Mouse (Mus musculus) heart, embryonic 11.5 days (tissue): ENCODE data around the gene Rnf26. TPM values are rescaled to one million over a fixed set of nuclear protein-coding genes. Genes with fewer than 3 reads are reported as not detected.
"Not testable (repeated sequence)": the region's sequence is repeated elsewhere in the genome, so short reads cannot be mapped to it uniquely, and the experiment has no call there.

ENCODE experiments used
- ATAC-seq: fragments of 200-750 bp; cut with Nextera tagmentation; replicated peaks from 2 replicates; pipeline ENCODE4 v1.8.0; 2017; ENCODE audit warnings: moderate library complexity; ENCODE audit not compliant: insufficient number of reproducible peaks, low FRiP score, low TSS enrichment
- H3K27ac ChIP-seq: fragments of 300-500 bp; sonication (generic); 2 replicates; pipeline ENCODE4 v1.5.1; 2014; ENCODE audit warnings: mild to moderate bottlenecking, low read depth, low read length
- H3K27me3 ChIP-seq: fragments of 300-500 bp; sonication (generic); 2 replicates; pipeline ENCODE4 v1.6.1; 2014; ENCODE audit warnings: mild to moderate bottlenecking, low read length, mixed read lengths; ENCODE audit not compliant: control insufficient read depth, insufficient read depth
- H3K36me3 ChIP-seq: fragments of 300-500 bp; sonication (generic); 2 replicates; pipeline ENCODE4 v1.6.1; 2014; ENCODE audit warnings: mild to moderate bottlenecking, low read length, moderate library complexity, mixed read lengths; ENCODE audit not compliant: control insufficient read depth, insufficient read depth
- H3K4me1 ChIP-seq: fragments of 300-500 bp; sonication (generic); 2 replicates; pipeline ENCODE4 v1.6.1; 2014; ENCODE audit warnings: low read length; ENCODE audit not compliant: control insufficient read depth, insufficient read depth
- H3K4me2 ChIP-seq: fragments of 300-500 bp; sonication (generic); 2 replicates; pipeline ENCODE4 v1.6.1; 2014; ENCODE audit warnings: mild to moderate bottlenecking, moderate library complexity
- H3K4me3 ChIP-seq: fragments of 300-500 bp; sonication (generic); 2 replicates; pipeline ENCODE4 v1.5.1; 2014; ENCODE audit warnings: low read depth, low read length
- H3K9ac ChIP-seq: fragments of 300-500 bp; sonication (generic); 2 replicates; pipeline ENCODE4 v1.6.1; 2014; ENCODE audit warnings: mild to moderate bottlenecking, low read depth, low read length, moderate library complexity
- H3K9me3 ChIP-seq: fragments of 300-500 bp; sonication (generic); replicated peaks from 2 replicates; pipeline ENCODE4 v1.6.1; 2016; ENCODE audit warnings: low read length; ENCODE audit not compliant: control insufficient read depth
- WGBS: fragments of 180-500 bp; shearing (Covaris S2); extraction: QIAGEN DNeasy Blood & Tissue Kit; methylation state at CpG from one replicate; pipeline ENCODE4 v1.1.7; 2014; ENCODE audit not compliant: insufficient replicate concordance; 5-methylcytosine and 5-hydroxymethylcytosine counted together
- polyA plus RNA-seq: library from polyadenylated mRNA; unstranded; fragments of >200 nt; fragmentation: Nextera tagmentation; extraction: Ambion mirVana; gene quantifications from 2 replicates; pipeline ENCODE4 v1.2.1, GENCODE M21; 2014

The Rnf26 gene
- polyA plus RNA-seq, 1 experiment from 2014 or later = 35.2 TPM

DNA sequence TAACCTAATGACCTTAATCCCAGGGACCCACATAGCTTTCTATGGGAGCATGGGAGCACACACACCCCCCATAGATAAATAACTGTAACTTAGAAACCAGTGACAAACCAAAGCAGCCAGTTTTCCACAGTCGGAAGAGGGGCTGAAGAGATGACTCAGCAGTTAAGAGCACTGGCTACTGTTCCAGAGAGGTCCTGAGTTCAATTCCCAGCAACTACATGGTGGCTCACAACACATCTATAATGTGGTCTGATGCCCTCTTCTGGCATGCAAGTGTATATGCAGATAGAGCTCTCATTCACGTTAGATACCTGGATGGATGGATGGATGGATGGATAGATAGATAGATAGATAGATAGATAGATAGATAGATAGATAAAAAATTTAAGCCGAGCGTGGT lies 2.9 kb upstream of the Rnf26 start:
- H3K4me1 ChIP-seq = no peaks in the 10 kb centered on the region; the same call in 1 of the 2 replicates
- 81% methylated on average over 4 of the region's 4 CpGs for WGBS

DNA sequence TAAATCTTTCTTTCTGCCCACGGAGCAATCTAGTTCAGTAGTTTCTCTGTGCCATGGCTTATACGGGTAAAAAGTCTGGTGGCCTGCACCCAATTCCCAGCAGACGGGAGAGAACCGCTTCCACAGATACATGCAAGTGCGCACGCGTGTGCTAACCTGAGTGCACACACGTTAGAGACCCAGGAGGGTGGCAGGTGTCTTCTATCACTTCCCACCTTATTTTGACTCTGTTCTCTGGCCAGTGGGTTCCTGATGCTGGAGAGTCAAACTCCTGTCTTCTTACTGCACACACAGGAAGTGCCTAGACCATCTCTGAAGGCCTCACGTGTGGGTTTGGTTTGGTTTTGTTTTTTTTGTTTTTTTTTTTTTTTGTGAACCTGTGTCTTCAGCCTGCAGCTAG lies 2.3 kb upstream of the Rnf26 start:
- Histone ChIP-seq H3K9ac (no peak overlapping the region), H3K27ac (no peak overlapping the region), H3K4me3 (no peak overlapping the region), H3K9me3 (no peaks in the 10 kb centered on the region), H3K36me3 (no peaks in the 10 kb centered on the region), H3K4me2 (no peak overlapping the region), H3K4me1 (no peaks in the 10 kb centered on the region; the same call in none of the 2 replicates), H3K27me3 (no peaks in the 10 kb centered on the region)
- 85% methylated on average over 9 of the region's 9 CpGs for WGBS
- no peak for ATAC-seq

More for the DNA sequence above, 2.9 kb upstream of the Rnf26 start:
- Histone ChIP-seq H3K36me3 (no peaks in the 10 kb centered on the region), H3K27ac (no peak overlapping the region), H3K4me3 (no peak overlapping the region), H3K27me3 (no peaks in the 10 kb centered on the region), H3K9me3 (no peaks in the 10 kb centered on the region), H3K4me2 (no peak overlapping the region), H3K9ac (no peak overlapping the region)
- ATAC-seq = no peak

DNA sequence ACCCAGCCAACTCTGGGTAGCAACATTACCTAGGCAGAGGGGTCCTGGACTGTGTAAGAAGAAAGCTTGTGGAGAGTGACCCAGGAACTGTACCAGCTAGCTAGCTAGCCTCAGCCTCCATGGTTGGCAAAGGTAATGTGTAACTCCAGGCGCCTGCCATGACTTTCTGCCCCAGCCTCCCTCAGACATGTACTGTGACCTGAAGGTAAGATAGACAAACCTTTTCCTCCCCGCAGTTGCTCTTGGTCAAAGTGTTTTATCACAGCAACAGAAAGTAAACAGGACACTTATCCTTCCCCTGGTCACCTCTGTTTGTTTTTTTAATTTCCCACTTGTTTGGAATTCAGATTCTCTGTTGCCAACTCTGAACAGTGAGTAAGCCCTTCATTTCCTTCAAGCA lies 1.1 kb upstream of the Rnf26 start:
- H3K27me3 ChIP-seq = no peaks in the 10 kb centered on the region
- H3K9ac ChIP-seq = no peak overlapping the region
- H3K4me2 ChIP-seq = no peak overlapping the region
- H3K4me1 ChIP-seq = peaks cover 11% of the 10 kb centered on the region
- WGBS = 59% methylated on average over 2 of the region's 2 CpGs
- no peak for ATAC-seq
- no peak overlapping the region for H3K4me3 ChIP-seq
- H3K27ac ChIP-seq = no peak overlapping the region
- H3K36me3 ChIP-seq = no peaks in the 10 kb centered on the region
- H3K9me3 ChIP-seq = no peaks in the 10 kb centered on the region

DNA sequence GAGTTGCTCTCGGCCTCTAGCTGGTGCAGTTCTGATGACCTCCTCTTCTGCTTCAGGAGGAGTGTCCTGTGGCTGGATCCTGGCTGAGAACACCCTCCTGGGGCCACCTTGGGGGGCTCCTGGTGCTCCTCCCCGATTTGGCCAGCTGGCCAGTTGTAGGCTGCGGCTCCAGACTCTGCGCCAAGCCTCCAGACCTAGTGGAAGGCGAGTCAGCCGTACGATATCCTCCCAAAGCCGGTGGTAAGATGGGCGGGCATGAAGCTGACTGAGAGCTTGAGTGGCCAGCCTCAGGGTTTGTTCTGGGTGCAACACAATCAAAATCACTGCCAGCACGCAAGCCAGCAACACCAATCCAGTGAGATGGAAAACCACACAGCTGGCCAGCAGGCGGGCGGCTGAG lies 1.4 kb downstream of the Rnf26 start:
- not testable (repeated sequence) for ATAC-seq, H3K9me3 ChIP-seq, H3K9ac ChIP-seq, H3K27ac ChIP-seq, H3K27me3 ChIP-seq, H3K36me3 ChIP-seq
- Histone ChIP-seq H3K4me3 (0 out of 2 replicates have a peak overlapping the region, but pooled peaks have one; percentile 5), H3K4me2 (peak overlapping the region; percentile 64), H3K4me1 (peaks cover 37% of the 10 kb centered on the region)
- 55% methylated on average over 10 of the region's 12 CpGs for WGBS

DNA sequence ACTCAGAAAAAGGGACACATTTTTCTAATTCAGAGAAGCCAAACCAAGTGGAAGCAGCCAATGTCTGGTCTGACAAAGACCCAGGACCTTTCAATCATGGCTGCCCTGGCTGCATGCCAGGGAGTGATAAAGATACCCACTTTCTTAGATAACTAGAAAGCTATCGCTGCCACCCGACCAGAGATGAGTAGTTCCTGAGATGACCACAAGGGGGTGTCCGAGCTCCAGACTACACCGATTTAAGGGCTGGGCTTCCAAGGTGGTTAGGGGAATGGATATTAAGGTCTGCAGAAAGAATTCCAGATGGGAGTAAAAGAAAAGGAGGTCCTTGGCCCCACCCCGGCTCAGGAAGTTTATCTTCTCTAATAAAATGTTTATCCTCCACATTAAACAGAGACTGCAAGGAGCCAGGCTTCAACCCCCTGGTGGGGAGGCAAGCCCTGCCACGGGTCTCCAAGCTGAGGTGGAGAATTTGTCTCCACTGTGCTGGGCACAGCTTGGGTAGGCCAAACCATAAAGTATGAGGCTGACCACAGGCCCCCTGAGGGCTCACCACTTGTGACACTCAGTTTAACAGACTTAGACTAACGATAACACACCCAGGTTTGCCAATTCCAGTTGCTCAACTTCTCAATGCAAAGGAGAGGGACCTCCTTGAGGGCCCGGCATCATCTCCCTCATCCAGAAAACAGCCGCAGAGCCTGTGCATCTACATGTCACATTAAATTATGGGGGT lies 3.8 kb downstream of the Rnf26 start:
- peak overlapping the region; percentile 54 for H3K9ac ChIP-seq
- ATAC-seq = no peak
- no peaks in the 10 kb centered on the region for H3K27me3 ChIP-seq
- H3K4me1 ChIP-seq = peaks cover 42% of the 10 kb centered on the region
- H3K36me3 ChIP-seq = 0 out of 2 replicates have a peak, but pooled peaks cover 4% of the 10 kb centered on the region
- H3K4me3 ChIP-seq = peak overlapping the region; percentile 22; the same call in 1 of the 2 replicates
- WGBS = 31% methylated on average over 9 of the region's 9 CpGs
- H3K9me3 ChIP-seq = no peaks in the 10 kb centered on the region
- peak overlapping the region; percentile 56 for H3K4me2 ChIP-seq
- H3K27ac ChIP-seq = no peak overlapping the region

- H3K9ac ChIP-seq = peak overlapping the region; percentile 54; the same call in 1 of the 2 replicates
- H3K36me3 ChIP-seq = 0 out of 2 replicates have a peak, but pooled peaks cover 4% of the 10 kb centered on the region
- H3K9me3 ChIP-seq = no peaks in the 10 kb centered on the region
- no peak for ATAC-seq
- no peak overlapping the region for H3K27ac ChIP-seq
- no peaks in the 10 kb centered on the region for H3K27me3 ChIP-seq
- H3K4me3 ChIP-seq = no peak overlapping the region
- no peak overlapping the region; the same call in 1 of the 2 replicates for H3K4me2 ChIP-seq
- H3K4me1 ChIP-seq = peaks cover 42% of the 10 kb centered on the region
- 81% methylated on average over 31 of the region's 31 CpGs for WGBS
Measured at GRCm38 (mm10) chr9:44108269-44109055, 4.9 kb downstream of the Rnf26 start.

- H3K36me3 ChIP-seq = 0 out of 2 replicates have a peak, but pooled peaks cover 4% of the 10 kb centered on the region
- H3K4me1 ChIP-seq = peaks cover 42% of the 10 kb centered on the region
- H3K9me3 ChIP-seq = no peaks in the 10 kb centered on the region
- H3K4me3 ChIP-seq = peak overlapping the region; percentile 5; the same call in 1 of the 2 replicates
- H3K4me2 ChIP-seq = peak overlapping the region; percentile 43
- 44% methylated on average over 25 of the region's 25 CpGs for WGBS
- H3K9ac ChIP-seq = peak overlapping the region; percentile 49; the same call in 1 of the 2 replicates
- H3K27ac ChIP-seq = no peak overlapping the region
- ATAC-seq = no peak
- no peaks in the 10 kb centered on the region for H3K27me3 ChIP-seq
Measured at GRCm38 (mm10) chr9:44107557-44108179, 5.6 kb downstream of the Rnf26 start.

- Histone ChIP-seq H3K9me3 (no peaks in the 10 kb centered on the region), H3K9ac (peak within 1 kb of the TSS; percentile 49; the same call in 1 of the 2 replicates), H3K4me2 (peak within 1 kb of the TSS; percentile 43), H3K27me3 (no peaks in the 10 kb centered on the region), H3K36me3 (0 out of 2 replicates have a peak, but pooled peaks cover 4% of the 10 kb centered on the region), H3K27ac (no peak within 1 kb of the TSS), H3K4me1 (peaks cover 42% of the 10 kb centered on the region), H3K4me3 (peak within 1 kb of the TSS; percentile 5; the same call in 1 of the 2 replicates)
- 38% methylated on average over 8 of the region's 8 CpGs for WGBS
- no peak for ATAC-seq
Measured at GRCm38 (mm10) chr9:44107110-44107509, 6.2 kb downstream of the Rnf26 start, which contains the start of gene C1qtnf5. TSS of gene C1qtnf5 (plus strand) at chr9:44107245.
